Mouse (Mus musculus) heart, embryonic 14.5 days (tissue): ENCODE results near the gene Alpk1. TPM values are rescaled to one million over a fixed set of nuclear protein-coding genes. Genes with fewer than 3 reads are reported as not detected.

ENCODE experiments used
- ATAC-seq: fragments of 200-750 bp; cut with Nextera tagmentation; 2 replicates; pipeline ENCODE4 v1.8.0; 2017; ENCODE audit warnings: low read depth, moderate TSS enrichment; ENCODE audit not compliant: insufficient number of reproducible peaks, insufficient read depth, low FRiP score
- H3K27ac ChIP-seq, 2 experiments: fragments of 200-500 bp in 1 of 2; fragments of 300-500 bp in 1 of 2; sonication (generic) in 1 of 2; replicated peaks in 1 of 2; 2 replicates each; pipeline ENCODE4 v1.5.1; 2012 to 2014; ENCODE audit warnings: low read depth in 2 of 2, low read length in 2 of 2, control low read depth in 1 of 2, mild to moderate bottlenecking in 1 of 2, mixed read lengths in 1 of 2; ENCODE audit not compliant: control insufficient read depth in 1 of 2, insufficient read depth in 1 of 2
- H3K27me3 ChIP-seq: fragments of 300-500 bp; sonication (generic); 2 replicates; pipeline ENCODE4 v1.6.1; 2014; ENCODE audit warnings: mild to moderate bottlenecking, low read length, control low read depth; ENCODE audit not compliant: control insufficient read depth, insufficient read depth
- H3K36me3 ChIP-seq: fragments of 300-500 bp; sonication (generic); 2 replicates; pipeline ENCODE4 v1.6.1; 2014; ENCODE audit warnings: mild to moderate bottlenecking, control low read depth, low read length, mixed read lengths; ENCODE audit not compliant: control insufficient read depth, insufficient read depth
- H3K4me1 ChIP-seq, 2 experiments: fragments of 200-500 bp in 1 of 2; fragments of 300-500 bp in 1 of 2; sonication (generic) in 1 of 2; 2 replicates each; pipeline ENCODE4 v1.6.1; 2012 to 2014; ENCODE audit warnings: low read length in 2 of 2, control low read depth in 1 of 2, mixed read lengths in 1 of 2; ENCODE audit not compliant: control insufficient read depth in 2 of 2, insufficient read depth in 2 of 2
- H3K4me2 ChIP-seq: fragments of 300-500 bp; sonication (generic); 2 replicates; pipeline ENCODE4 v1.6.1; 2014; ENCODE audit warnings: mild to moderate bottlenecking, low read length
- H3K4me3 ChIP-seq, 2 experiments: fragments of 200-500 bp in 1 of 2; fragments of 300-500 bp in 1 of 2; sonication (generic) in 1 of 2; 2 replicates each; pipeline ENCODE4 v1.5.1; 2012 to 2014; ENCODE audit warnings: low read length in 2 of 2, mild to moderate bottlenecking in 2 of 2, control low read depth in 1 of 2, low read depth in 1 of 2, moderate library complexity in 1 of 2; ENCODE audit not compliant: control insufficient read depth in 1 of 2, insufficient read depth in 1 of 2
- H3K9ac ChIP-seq: fragments of 300-500 bp; sonication (generic); 2 replicates; pipeline ENCODE4 v1.6.1; 2014; ENCODE audit warnings: mild to moderate bottlenecking, low read length
- H3K9me3 ChIP-seq: fragments of 300-500 bp; sonication (generic); 2 replicates; pipeline ENCODE4 v1.6.1; 2016; ENCODE audit warnings: low read length, control low read depth; ENCODE audit not compliant: control insufficient read depth
- WGBS: fragments of 180-500 bp; shearing (Covaris S2); extraction: QIAGEN DNeasy Blood & Tissue Kit; methylation state at CpG from one replicate; pipeline ENCODE4 v1.1.7; 2014; 5-methylcytosine and 5-hydroxymethylcytosine counted together
- polyA plus RNA-seq: library from polyadenylated mRNA; unstranded; fragments of >200 nt; fragmentation: Nextera tagmentation; extraction: Ambion mirVana; gene quantifications from 2 replicates; pipeline ENCODE4 v1.2.1, GENCODE M21; 2014

The Alpk1 gene
- polyA plus RNA-seq, 1 experiment from 2014 or later = 2.0 TPM

GRCm38 (mm10) chr3:127705139-127705514, 75.2 kb downstream of the Alpk1 start:
- Histone ChIP-seq H3K27me3 (no peaks in the 10 kb centered on the region), H3K27ac (no peak overlapping the region), H3K9me3 (no peaks in the 10 kb centered on the region), H3K9ac (no peak overlapping the region), H3K4me2 (peak overlapping the region; percentile 61), H3K4me1 (peaks cover 0 to 2% of the 10 kb centered on the region in 2 experiments; a peak in 1 of 4 replicates), H3K36me3 (no peaks in the 10 kb centered on the region), H3K4me3 (peak overlapping the region; percentile 20 to 32; a peak in 2 of 4 replicates)
- no peak for ATAC-seq
- 73% methylated on average over 11 of the region's 11 CpGs for WGBS

- Histone ChIP-seq H3K4me2 (no peak overlapping the region), H3K27ac (no peak overlapping the region), H3K9me3 (no peaks in the 10 kb centered on the region), H3K4me3 (no peak overlapping the region), H3K4me1 (peaks cover 0 to 2% of the 10 kb centered on the region in 2 experiments; a peak in 1 of 4 replicates), H3K27me3 (no peaks in the 10 kb centered on the region), H3K9ac (no peak overlapping the region), H3K36me3 (no peaks in the 10 kb centered on the region)
- ATAC-seq = no peak
- 65% methylated on average over 4 of the region's 4 CpGs for WGBS
Observed at GRCm38 (mm10) chr3:127701196-127701825, 79.0 kb downstream of the Alpk1 start.

- Histone ChIP-seq H3K27me3 (peaks cover 18% of the 10 kb centered on the region), H3K36me3 (no peaks in the 10 kb centered on the region), H3K4me1 (no peaks in the 10 kb centered on the region; a peak in 1 of 4 replicates), H3K4me2 (no peak overlapping the region), H3K27ac (no peak overlapping the region), H3K4me3 (no peak overlapping the region), H3K9ac (no peak overlapping the region), H3K9me3 (no peaks in the 10 kb centered on the region)
- WGBS = 66% methylated on average over 5 of the region's 5 CpGs
- ATAC-seq = no peak
Observed at GRCm38 (mm10) chr3:127698636-127699035, 81.7 kb downstream of the Alpk1 start.

GRCm38 (mm10) chr3:127696541-127696940, 83.8 kb downstream of the Alpk1 start:
- Histone ChIP-seq H3K4me2 (no peak overlapping the region), H3K9ac (no peak overlapping the region), H3K4me1 (no peaks in the 10 kb centered on the region; a peak in 1 of 4 replicates), H3K27ac (no peak overlapping the region), H3K9me3 (no peaks in the 10 kb centered on the region), H3K36me3 (no peaks in the 10 kb centered on the region), H3K27me3 (peaks cover 18% of the 10 kb centered on the region), H3K4me3 (no peak overlapping the region)
- no peak for ATAC-seq
- 65% methylated on average over 11 of the region's 11 CpGs for WGBS

- Histone ChIP-seq H3K4me3 (peak overlapping the region; percentile 13 to 30; a peak in 3 of 4 replicates), H3K27ac (no peak overlapping the region), H3K27me3 (peaks cover 18% of the 10 kb centered on the region), H3K9me3 (no peaks in the 10 kb centered on the region), H3K4me1 (no peaks in the 10 kb centered on the region; a peak in 1 of 4 replicates), H3K36me3 (no peaks in the 10 kb centered on the region), H3K4me2 (peak overlapping the region; percentile 60), H3K9ac (no peak overlapping the region; the same call in 1 of the 2 replicates)
- 13% methylated on average over 43 of the region's 43 CpGs for WGBS
- no peak for ATAC-seq
Observed at GRCm38 (mm10) chr3:127694802-127695771, 85.2 kb downstream of the Alpk1 start.

DNA sequence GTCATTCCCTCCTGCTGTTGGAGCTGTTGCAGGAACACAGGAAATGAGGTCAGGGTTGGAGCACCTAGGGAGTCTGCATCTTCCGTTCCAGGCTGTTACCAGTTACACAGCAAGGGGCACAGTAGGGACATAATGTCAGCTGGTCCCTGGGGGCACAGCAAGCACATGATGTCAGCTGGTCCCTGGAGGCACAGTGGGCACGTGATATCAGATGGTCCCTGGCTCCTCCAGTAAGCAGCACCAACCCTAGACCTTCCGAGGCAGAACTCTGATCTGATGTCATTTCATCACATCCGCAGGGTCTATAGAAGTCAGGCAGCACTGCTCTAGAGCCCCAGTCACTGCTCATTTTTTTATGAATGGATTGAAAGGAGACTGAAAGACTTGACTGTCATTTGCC, 89.1 kb downstream of the Alpk1 start:
- no peaks in the 10 kb centered on the region for H3K9me3 ChIP-seq
- no peak overlapping the region for H3K4me3 ChIP-seq
- no peaks in the 10 kb centered on the region for H3K36me3 ChIP-seq
- no peak overlapping the region for H3K27ac ChIP-seq
- 65% methylated on average over 4 of the region's 4 CpGs for WGBS
- peaks cover 18% of the 10 kb centered on the region for H3K27me3 ChIP-seq
- no peaks in the 10 kb centered on the region; a peak in 1 of 4 replicates for H3K4me1 ChIP-seq
- ATAC-seq = no peak
- H3K4me2 ChIP-seq = no peak overlapping the region
- no peak overlapping the region for H3K9ac ChIP-seq

GRCm38 (mm10) chr3:127679703-127680102, 100.6 kb downstream of the Alpk1 start:
- H3K4me1 ChIP-seq = no peaks in the 10 kb centered on the region
- no peak overlapping the region for H3K4me2 ChIP-seq
- H3K36me3 ChIP-seq = no peaks in the 10 kb centered on the region
- H3K9me3 ChIP-seq = no peaks in the 10 kb centered on the region
- H3K27me3 ChIP-seq = no peaks in the 10 kb centered on the region
- 82% methylated on average over 15 of the region's 15 CpGs for WGBS
- no peak overlapping the region for H3K4me3 ChIP-seq
- H3K9ac ChIP-seq = no peak overlapping the region
- no peak for ATAC-seq
- no peak overlapping the region for H3K27ac ChIP-seq
